21 mouse cellular contexts compared by ENCODE assay signal in genomic region chr10:17629709-17630108, GRCm38 (mm10).
DNase-seq lines count a peak whose midpoint lies in the region; ATAC-seq and TF ChIP-seq lines count a peak whose summit lies in the region.
"Had no signal": no experiment of that assay in that cellular context is flagged by ENCODE, and none has a peak within 500 bp of the region (broad histone marks: within the 10 kb centered on the region; RNA-seq: fewer than 3 reads in every experiment).

No protein-coding gene starts in this region.

- H3K27ac ChIP-seq in CH12.LX (ENCODE audit: insufficient read depth, low read depth): no peak overlapping the region
- H3K27ac ChIP-seq: embryonic facial prominence, embryonic 12.5 days; forebrain, embryonic 13.5 days; hindbrain, embryonic 13.5 days; liver, embryonic 13.5 days; midbrain, embryonic 13.5 days had no signal

- dilution Hi-C loops in CH12.LX (cut with MboI; ENCODE audit: extremely low pct_ligation_motif_present, extremely low pct_unique_long_range_greater_than_20kb, low sequenced_read_pairs): no loop called here

- H3K9ac ChIP-seq in CH12.LX (ENCODE audit: insufficient read depth, low read depth): no peak overlapping the region
- H3K9ac ChIP-seq: embryonic facial prominence, embryonic 12.5 days; forebrain, embryonic 13.5 days; hindbrain, embryonic 13.5 days; liver, embryonic 13.5 days; midbrain, embryonic 13.5 days had no signal

- no peaks in the 10 kb centered on the region for H3K79me2 ChIP-seq in CH12.LX (replicated peaks; ENCODE audit: control insufficient read depth, extremely low read depth, insufficient read depth, poor library complexity, severe bottlenecking)

- TF ChIP-seq CTCF in CH12.LX (conservative IDR thresholded peaks at IDR 0.05 in 1 of 2, IDR thresholded peaks at IDR 0.05 in 1 of 2; ENCODE audit: low read depth in 2 of 2, low read length in 2 of 2): no peak

- H3K27me3 ChIP-seq in CH12.LX (replicated peaks): no peaks in the 10 kb centered on the region
- H3K27me3 ChIP-seq: embryonic facial prominence, embryonic 12.5 days; forebrain, embryonic 13.5 days; hindbrain, embryonic 13.5 days; liver, embryonic 13.5 days; midbrain, embryonic 13.5 days had no signal

- TF ChIP-seq POLR2A in CH12.LX (IDR thresholded peaks at IDR 0.05; ENCODE audit: low read depth, low read length): no peak

- no peaks in the 10 kb centered on the region for H3K9me3 ChIP-seq in CH12.LX (replicated peaks; ENCODE audit: low read length)
- H3K9me3 ChIP-seq: embryonic facial prominence, embryonic 12.5 days; forebrain, embryonic 13.5 days; hindbrain, embryonic 13.5 days; liver, embryonic 13.5 days; midbrain, embryonic 13.5 days had no signal

- H3K4me3 ChIP-seq in CH12.LX (replicated peaks in 1 of 3; ENCODE audit: low read depth in 2 of 3, low read length in 2 of 3, poor library complexity in 1 of 3): no peak overlapping the region
- H3K4me3 ChIP-seq: embryonic facial prominence, embryonic 12.5 days; erythroblast, embryonic 14.5 days; forebrain, embryonic 13.5 days; hindbrain, embryonic 13.5 days; liver, embryonic 13.5 days; midbrain, embryonic 13.5 days had no signal

- H3K4me1 ChIP-seq in CH12.LX (ENCODE audit: control insufficient read depth in 1 of 2, insufficient read depth in 2 of 2): peaks cover 0 to 23% of the 10 kb centered on the region in 2 experiments; a peak in 2 of 4 replicates

- in situ Hi-C loops in CH12.LX (cut with MboI; ENCODE audit: low pct_ligation_motif_present, low pct_unique_long_range_greater_than_20kb, low sequenced_read_pairs): no loop called here

- TF ChIP-seq RAD21 in CH12.LX (IDR thresholded peaks at IDR 0.05; ENCODE audit: low read depth, low read length): no peak

- H3K4me2 ChIP-seq in CH12.LX (ENCODE audit: insufficient read depth, low read depth, poor library complexity, severe bottlenecking): peak overlapping the region; percentile 51
- H3K4me2 ChIP-seq: embryonic facial prominence, embryonic 12.5 days; forebrain, embryonic 13.5 days; hindbrain, embryonic 13.5 days; liver, embryonic 13.5 days; midbrain, embryonic 13.5 days had no signal

- peak; percentile 14 for DNase-seq in lung, postnatal 10 days
- DNase-seq in lung, postnatal 25 days (ENCODE audit: low spot score): no peak
- DNase-seq in CH12.LX (ENCODE audit: extremely low read depth): peak; percentile 55
- peak; percentile 59 for DNase-seq in induced T-regulatory cell, adult 2 months (ENCODE audit: low read depth)
- DNase-seq in frontal cortex, postnatal 36 days (ENCODE audit: low spot score in 2 of 2): no peak
- no peak for DNase-seq in cerebellum, adult 9-11 months
- no peak for DNase-seq in embryo, embryonic 11 days
- DNase-seq: cerebellum, adult 2 months; gastrocnemius, postnatal 10 days; kidney, postnatal 4 days; layer of hippocampus, adult 9-11 months; liver, embryonic 13.5 days; retina, postnatal 1 day; thymus, postnatal 25 days had no signal

- 0 out of 2 replicates have a peak, but pooled peaks have one; percentile 23 for ATAC-seq in neutrophil, adult 5-6 weeks (ENCODE audit: extremely low read depth, insufficient number of reproducible peaks, low FRiP score, poor library complexity, severe bottlenecking)
- ATAC-seq: forebrain, embryonic 13.5 days; intestine, embryonic 16.5 days; midbrain, embryonic 13.5 days had no signal

- no peaks in the 10 kb centered on the region for H3K36me3 ChIP-seq in CH12.LX (replicated peaks in 1 of 2; ENCODE audit: control insufficient read depth in 1 of 2, insufficient read depth in 1 of 2, low read length in 1 of 2)
- H3K36me3 ChIP-seq: embryonic facial prominence, embryonic 12.5 days; hindbrain, embryonic 13.5 days; liver, embryonic 13.5 days; midbrain, embryonic 13.5 days had no signal

- peak; percentile 51 for TF ChIP-seq EP300 in CH12.LX (IDR thresholded peaks at IDR 0.05; ENCODE audit: low read length)

TF ChIP-seq in CH12.LX, 34 proteins besides CTCF, POLR2A, EP300 and RAD21:
- TF ChIP-seq USF2 (conservative IDR thresholded peaks at IDR 0.05; ENCODE audit: low read depth, low read length): no peak
- TF ChIP-seq JUN (IDR thresholded peaks at IDR 0.05; ENCODE audit: insufficient read depth, low read depth, low read length): peak; percentile 78
- TF ChIP-seq CHD1 (IDR thresholded peaks at IDR 0.05; ENCODE audit: low read depth, low read length): no peak
- TF ChIP-seq POLR2AphosphoS2 (IDR thresholded peaks at IDR 0.05; ENCODE audit: low read depth, low read length): no peak
- TF ChIP-seq TBP (conservative IDR thresholded peaks at IDR 0.05; ENCODE audit: low read depth, low read length): no peak
- peak; percentile 37; the same call in 1 of the 2 replicates for TF ChIP-seq ETS1 (conservative IDR thresholded peaks at IDR 0.05; ENCODE audit: low read depth, low read length)
- no peak for TF ChIP-seq CHD2 (IDR thresholded peaks at IDR 0.05; ENCODE audit: low read length)
- TF ChIP-seq ZNF384 (IDR thresholded peaks at IDR 0.05; ENCODE audit: low read depth, low read length): no peak
- no peak for TF ChIP-seq MAX (IDR thresholded peaks at IDR 0.05; ENCODE audit: low read length)
- no peak for TF ChIP-seq GABPA (IDR thresholded peaks at IDR 0.05; ENCODE audit: insufficient replicate concordance, low read depth, low read length)
- peak; percentile 76 for TF ChIP-seq JUND (conservative IDR thresholded peaks at IDR 0.05; ENCODE audit: low read depth, low read length)
- TF ChIP-seq NELFE (IDR thresholded peaks at IDR 0.05; ENCODE audit: low read depth, low read length): no peak

Comparison
In these comparisons a context has a peak if more than half of its experiments do, and no peak if none do; other contexts are left out.
1. DNase-seq: peak in lung, postnatal 10 days (single experiment), CH12.LX (single experiment) and induced T-regulatory cell, adult 2 months (single experiment); none in lung, postnatal 25 days (single experiment), frontal cortex, postnatal 36 days (0 of 2), cerebellum, adult 9-11 months (single experiment) and embryo, embryonic 11 days (single experiment).